Mouse (Mus musculus) gastrocnemius, postnatal 25 days (tissue): ENCODE results near the gene Fam216a. TPM values are rescaled to one million over a fixed set of nuclear protein-coding genes. Genes with fewer than 3 reads are reported as not detected.
A peak's percentile ranks its signal among the peaks of the same experiment; 100 is the strongest.
"Not testable (repeated sequence)": the region's sequence is repeated elsewhere in the genome, so short reads cannot be mapped to it uniquely, and the experiment has no call there.

ENCODE experiments used
- DNase-seq: peaks from one replicate; pipeline ENCODE4 v3.0.0; 2022
- long read RNA-seq, 2 experiments: library from polyadenylated mRNA; stranded (forward); transcript quantifications; one replicate each; pipeline ENCODE4 v2.0.0; 2021
- total RNA-seq, 2 experiments: library from RNA; stranded (reverse); gene quantifications; 1 replicate in 1 of 2; 2 replicates in 1 of 2; pipeline ENCODE4 v1.2.3; 2021

Gene Fam216a
- total RNA-seq = 1 to 10 TPM; 5.8 to 6.1 TPM
- long read RNA-seq, experiment 1, transcript Fam216a-201 (7 exons, 1,388 nt) = major isoform, 7 of 9 reads
- long read RNA-seq, experiment 1, partial matches to known transcripts = 2 of 9 reads
- long read RNA-seq, experiment 1, other reads (novel, unspliced or antisense) = 0 of 9 reads
- long read RNA-seq, experiment 2, partial matches to known transcripts = 2 of 5 reads
- long read RNA-seq, experiment 2, other reads (novel, unspliced or antisense) = 1 of 5 reads

DNA sequence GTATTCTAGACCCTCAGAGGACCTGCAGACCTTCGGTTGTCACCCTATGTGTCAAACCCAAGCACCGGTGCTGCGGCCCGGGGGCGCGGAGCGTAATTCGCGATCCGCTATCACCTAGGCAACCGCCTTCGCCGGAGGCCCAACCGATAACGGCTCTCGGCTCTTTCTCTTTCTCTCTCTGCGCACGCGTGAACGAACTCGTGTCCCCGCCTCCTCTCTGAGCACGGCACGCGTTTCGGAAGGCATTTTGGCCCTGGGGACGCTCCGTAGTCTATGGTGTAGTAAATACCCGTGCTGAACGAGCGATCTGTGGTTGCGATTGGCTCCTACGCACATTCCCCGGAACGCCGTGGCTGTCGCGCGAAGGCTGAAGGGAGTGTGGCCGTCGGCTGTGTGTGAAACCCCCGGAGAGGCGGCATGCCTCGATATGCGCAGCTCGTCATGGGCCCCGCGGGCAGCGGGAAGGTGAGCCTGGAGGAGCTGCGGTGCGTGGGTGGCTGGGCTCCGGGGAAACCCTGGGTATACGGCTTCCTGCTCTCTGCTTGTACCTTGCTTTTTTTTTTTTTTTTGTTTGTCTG lies at the start of gene Fam216a:
TSS of gene Fam216a (minus strand) at position 173 of the 578 bp plus-strand sequence.
- DNase-seq = peak; percentile 98

DNA sequence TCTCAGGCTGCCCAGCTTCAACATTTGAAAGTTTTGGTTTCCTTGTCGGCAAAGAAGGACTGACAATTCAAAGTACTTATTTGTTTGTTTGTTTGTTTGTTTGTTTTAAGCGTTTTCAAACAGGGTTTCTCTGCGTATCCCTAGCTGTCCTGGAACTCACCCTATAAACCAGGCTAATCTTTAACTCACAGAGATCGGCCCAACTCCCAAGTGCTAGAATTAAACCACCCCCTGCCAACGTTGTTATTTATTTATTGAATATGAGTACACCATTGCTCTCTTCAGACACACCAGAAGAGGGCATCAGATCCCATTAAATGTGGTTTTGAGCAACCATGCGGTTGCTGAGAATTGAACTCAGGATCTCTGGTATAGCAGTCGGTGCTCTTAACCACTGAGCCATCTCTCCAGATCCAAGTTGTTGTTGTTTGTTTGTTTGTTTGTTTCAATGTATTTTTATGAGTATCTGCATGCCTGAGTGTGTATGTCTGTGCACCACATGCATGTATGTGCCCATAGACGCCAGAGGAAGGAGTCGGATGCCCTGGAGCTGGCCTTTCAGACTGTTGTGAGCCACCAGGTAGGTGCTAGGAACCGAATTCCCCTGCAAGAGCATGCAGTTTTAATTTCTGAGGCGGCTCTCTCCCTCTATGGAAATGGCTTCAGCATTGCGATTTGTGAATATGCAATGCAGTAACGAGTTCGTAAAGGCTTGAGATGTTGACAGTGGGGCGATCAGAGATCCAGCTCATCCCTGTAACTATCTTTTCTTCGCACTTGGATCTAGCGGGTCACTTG lies 49.3 kb upstream of the Fam216a start, which contains the start of gene Anapc7:
TSS of gene Anapc7 (plus strand) at position 423 of the 798 bp plus-strand sequence.
- no peak for DNase-seq

DNA sequence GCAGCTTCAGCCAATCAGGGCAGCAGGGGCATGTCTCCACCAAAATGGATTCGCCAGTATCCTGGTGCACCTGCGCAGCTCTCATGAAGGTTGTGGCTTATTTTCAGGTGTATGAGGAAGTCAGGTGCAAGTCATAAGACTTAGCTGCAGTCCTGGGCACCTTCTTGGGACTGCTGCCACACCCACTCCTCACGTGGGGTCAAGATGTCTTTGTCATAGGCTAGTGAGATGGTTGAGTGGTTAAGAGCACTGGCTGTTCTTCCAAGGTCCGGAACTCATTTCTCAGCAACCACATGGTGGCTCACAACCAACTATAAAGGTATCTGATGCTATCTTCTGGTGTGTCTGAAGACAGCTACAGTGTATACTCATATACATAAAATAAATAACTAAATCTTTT lies 48.5 kb upstream of the Fam216a start:
- not testable (repeated sequence) for DNase-seq

GRCm38 (mm10) chr5:122415465-122415864 lies 43.3 kb upstream of the Fam216a start:
- no peak for DNase-seq

GRCm38 (mm10) chr5:122414351-122414750 lies 42.2 kb upstream of the Fam216a start:
- DNase-seq = no peak

GRCm38 (mm10) chr5:122412826-122413225 lies 40.7 kb upstream of the Fam216a start:
- DNase-seq = peak; percentile 34

- no peak for DNase-seq
These were observed 39.7 kb upstream of the Fam216a start for GRCm38 (mm10) chr5:122411892-122412291.

DNA sequence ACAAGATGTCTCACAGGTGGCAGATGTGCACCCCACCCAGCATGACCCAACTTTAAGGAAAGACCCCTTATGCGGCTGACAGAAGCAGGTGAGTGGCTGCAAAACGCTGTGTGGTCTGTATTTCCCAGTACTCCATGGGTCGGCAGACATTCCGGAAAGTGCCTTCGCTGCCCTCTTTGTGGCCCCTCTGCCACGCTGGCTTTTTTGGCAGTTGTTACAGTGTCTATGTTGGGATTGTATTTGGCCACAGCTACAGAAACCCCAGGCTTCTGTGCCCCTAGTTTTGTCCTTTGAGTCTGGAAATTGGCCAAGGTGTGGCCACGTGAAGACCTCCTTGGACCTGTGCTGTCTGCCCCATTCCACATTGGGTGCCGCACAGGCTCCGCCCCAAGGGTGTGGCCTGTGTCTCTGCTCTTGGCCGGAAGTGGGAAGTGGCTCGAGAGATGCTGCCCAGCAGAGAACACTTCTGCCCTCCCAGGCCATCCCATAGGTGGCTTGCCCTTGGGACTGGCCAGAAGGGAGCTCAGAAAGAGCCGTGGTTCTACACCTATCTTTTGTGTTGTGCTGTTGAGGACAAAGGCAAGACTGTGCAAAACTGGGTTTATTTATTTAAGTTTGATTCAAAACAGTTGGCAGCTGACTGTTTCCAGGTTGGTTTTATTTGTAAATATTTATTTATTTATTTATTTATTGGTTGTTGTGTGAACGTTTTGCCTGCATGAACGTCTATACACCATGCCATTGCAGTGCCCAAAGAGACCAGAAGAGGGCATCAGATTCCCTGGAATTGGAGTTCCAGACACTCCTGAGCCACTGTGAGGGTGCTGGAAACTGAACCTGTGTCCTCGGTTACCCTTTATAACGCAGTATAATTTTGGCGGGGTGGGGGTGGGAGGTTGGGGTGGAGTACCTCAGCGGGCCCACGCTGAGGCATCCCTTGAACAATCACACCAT lies 37.8 kb upstream of the Fam216a start:
- DNase-seq = no peak

DNA sequence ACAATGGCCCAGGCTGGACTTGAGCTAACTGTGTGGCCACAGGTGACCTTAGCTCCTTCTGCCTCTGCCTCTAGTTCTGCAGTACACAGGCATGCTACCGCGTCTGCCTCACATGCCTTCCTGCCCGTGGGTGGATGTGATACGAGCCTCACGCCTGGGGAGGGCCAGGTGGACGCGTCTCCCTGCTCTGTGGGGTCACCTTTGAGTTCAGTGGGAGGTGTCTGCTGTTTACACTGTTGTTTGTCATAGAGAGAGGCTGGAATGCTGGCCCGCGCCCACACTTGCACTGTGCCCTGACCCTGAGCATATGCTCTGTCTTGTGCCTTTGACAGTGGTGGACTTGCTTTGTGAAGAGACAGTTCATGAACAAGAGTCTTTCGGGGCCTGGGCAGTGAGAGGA lies 33.4 kb upstream of the Fam216a start:
- no peak for DNase-seq

GRCm38 (mm10) chr5:122403362-122403761 lies 31.2 kb upstream of the Fam216a start:
- DNase-seq = no peak

GRCm38 (mm10) chr5:122402772-122403171 lies 30.6 kb upstream of the Fam216a start:
- DNase-seq = peak; percentile 42

DNA sequence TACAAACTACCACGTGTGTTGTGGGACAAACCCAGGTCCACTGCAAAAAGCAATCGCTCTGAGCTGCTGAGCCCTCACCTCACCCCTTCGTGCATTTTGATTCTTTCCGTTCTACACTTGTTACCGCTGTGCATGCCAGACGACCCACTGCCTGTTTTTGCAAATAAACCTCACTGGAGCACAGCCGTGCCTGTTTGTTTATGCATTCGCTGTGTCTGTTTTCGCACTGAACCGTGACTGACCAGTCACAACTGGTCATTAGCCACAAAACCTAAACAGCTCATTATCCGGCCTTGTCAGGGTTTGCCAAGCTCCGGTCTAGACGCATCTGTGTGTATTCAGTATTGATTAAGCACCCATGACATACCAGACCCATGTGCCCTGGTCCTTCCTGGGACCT lies 30.0 kb upstream of the Fam216a start:
- no peak for DNase-seq

DNA sequence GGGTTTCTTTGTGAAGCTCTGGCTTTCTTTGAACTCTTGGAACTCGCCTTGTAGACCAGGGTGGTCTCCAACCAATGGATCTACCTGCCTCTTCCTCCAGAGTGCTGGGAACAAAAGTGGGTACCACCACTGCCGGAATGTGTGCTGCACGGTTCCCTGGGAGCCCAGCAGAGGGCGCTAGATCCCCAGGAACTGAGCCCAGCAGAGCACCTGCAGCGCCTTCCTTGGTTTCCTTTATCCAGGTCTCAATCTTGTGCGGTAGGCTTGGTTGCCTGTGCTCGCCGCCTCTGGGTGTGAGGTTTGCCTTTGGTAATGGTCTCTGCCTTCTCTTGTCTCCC lies 29.1 kb upstream of the Fam216a start:
- DNase-seq = peak; percentile 49

- DNase-seq = peak; percentile 68
These were observed 28.6 kb upstream of the Fam216a start for GRCm38 (mm10) chr5:122400628-122401302.

DNA sequence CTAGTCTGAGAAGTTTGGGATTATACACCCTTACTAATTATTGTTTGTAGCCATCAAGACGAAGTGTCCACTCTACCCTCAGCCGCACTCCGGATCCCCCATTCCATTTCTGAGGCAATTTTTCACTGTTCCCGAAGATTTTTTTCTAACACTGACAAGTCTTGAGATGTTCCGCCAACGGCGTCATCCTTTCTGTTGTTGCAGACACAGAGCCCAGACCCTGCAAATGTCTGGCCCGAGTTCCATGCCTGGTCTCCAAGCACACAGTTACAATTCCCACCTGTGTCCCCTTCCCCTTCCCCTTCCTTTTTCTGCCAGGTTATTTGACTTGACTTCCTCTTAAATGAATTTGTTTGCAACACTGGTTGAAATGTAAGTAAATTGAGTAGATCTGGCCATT lies 27.7 kb upstream of the Fam216a start:
- no peak for DNase-seq

DNA sequence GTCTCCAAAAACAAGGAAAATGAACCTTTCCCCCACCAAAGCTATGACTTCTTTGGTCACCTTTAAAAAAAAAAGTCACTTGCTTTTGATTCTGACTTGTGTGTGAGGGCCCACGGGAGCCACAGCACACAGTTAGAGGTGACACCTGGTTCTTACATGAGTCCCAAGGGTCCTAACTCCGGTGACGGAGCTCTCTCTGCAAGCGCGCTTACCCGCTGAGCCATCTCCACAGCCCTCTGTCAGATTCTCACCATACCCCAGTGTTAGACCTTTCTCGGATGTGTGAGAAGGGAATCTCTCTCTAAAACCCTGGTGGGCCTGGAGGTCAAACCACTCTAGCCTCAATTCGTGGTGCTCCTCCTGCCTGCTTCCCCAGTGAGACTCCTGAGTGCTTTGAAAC lies 25.3 kb upstream of the Fam216a start:
- DNase-seq = no peak

DNA sequence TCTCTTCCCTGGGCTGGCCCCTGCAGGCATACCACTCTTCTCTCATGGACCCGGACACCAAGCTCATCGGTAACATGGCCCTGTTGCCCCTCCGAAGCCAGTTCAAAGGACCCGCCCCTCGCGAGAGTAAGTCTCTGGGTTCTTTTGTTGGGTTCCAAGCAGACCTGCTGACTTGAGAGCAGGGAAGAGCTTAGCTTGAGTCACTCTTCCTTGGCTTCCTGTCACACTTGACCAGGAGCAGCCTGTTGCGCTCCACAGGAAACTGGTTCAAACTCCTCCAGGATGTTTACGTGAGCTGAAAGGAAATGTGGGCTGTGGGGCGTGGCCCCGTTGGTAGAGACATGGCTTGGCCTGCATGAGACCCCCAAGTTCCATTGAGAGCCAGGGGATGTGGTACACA lies 24.6 kb upstream of the Fam216a start:
- DNase-seq = peak; percentile 39

DNA sequence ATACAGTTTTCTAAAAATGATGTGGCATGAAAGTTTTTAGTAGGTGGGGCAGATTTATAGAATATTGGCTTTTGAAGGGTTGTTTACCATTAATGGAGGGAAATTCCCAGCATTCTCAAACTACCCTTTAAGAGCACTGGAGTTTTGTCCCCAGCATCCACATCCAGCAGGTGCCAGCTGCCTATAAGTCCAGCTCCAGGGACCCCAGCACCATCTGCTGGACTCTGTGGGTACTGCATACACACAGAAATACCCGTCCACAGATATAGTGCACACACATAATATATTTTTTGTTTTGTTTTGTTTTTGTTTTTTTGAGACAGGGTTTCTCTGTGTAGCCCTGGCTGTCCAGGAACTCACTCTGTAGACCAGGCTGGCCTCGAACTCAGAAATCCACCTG lies 21.7 kb upstream of the Fam216a start:
- peak; percentile 14 for DNase-seq

- DNase-seq = peak; percentile 5
These were observed 20.3 kb upstream of the Fam216a start for GRCm38 (mm10) chr5:122392227-122393004.

DNA sequence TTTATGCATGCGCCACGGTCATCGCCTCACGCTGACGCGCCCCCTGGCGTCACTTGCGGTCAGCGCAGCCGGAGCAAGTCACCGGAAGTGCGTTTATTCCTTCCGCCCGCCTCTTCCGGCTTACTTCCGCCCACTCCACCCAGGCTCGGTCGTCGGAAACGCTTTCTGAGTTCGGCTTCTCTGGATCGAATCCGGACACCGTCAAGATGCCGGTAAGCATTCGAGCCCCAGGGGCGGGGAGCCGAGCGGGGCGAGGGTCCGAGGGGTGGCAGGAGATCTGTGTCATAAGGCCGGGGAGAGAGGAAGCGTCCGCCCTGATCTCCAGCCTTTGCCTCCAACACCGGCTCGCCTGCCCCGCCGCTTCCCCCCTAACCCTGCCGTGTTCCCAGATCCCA lies 19.6 kb upstream of the Fam216a start, which contains the start of gene Arpc3:
TSS of gene Arpc3 (plus strand) at position 93 of the 395 bp plus-strand sequence.
- DNase-seq = peak; percentile 88
